ENCODE assay signal across 8 mouse cellular contexts in genomic region chr15:80401387-80401898, GRCm38 (mm10).
DNase-seq lines count a peak whose midpoint lies in the region; ATAC-seq and TF ChIP-seq lines count a peak whose summit lies in the region.
"Had no signal": no experiment of that assay in that cellular context is flagged by ENCODE, and none has a peak within 500 bp of the region (broad histone marks: within the 10 kb centered on the region; RNA-seq: fewer than 3 reads in every experiment).

No protein-coding gene starts in this region.

- no peak overlapping the region for H3K27ac ChIP-seq in intestine, embryonic 15.5 days
- no peak overlapping the region for H3K27ac ChIP-seq in intestine, postnatal 0 days (ENCODE audit: low read depth, low read length)
- H3K27ac ChIP-seq in hindbrain, embryonic 15.5 days (replicated peaks): peak overlapping the region; percentile 56
- peak overlapping the region; percentile 53 for H3K27ac ChIP-seq in midbrain, embryonic 13.5 days

- H3K27me3 ChIP-seq in intestine, embryonic 15.5 days (replicated peaks): no peaks in the 10 kb centered on the region
- no peaks in the 10 kb centered on the region for H3K27me3 ChIP-seq in intestine, postnatal 0 days (replicated peaks; ENCODE audit: control insufficient read depth, insufficient read depth, low read length)
- no peaks in the 10 kb centered on the region for H3K27me3 ChIP-seq in hindbrain, embryonic 15.5 days
- H3K27me3 ChIP-seq in midbrain, embryonic 13.5 days: no peaks in the 10 kb centered on the region

- H3K36me3 ChIP-seq in intestine, embryonic 15.5 days: no peaks in the 10 kb centered on the region
- H3K36me3 ChIP-seq in intestine, postnatal 0 days (ENCODE audit: control insufficient read depth, insufficient read depth): no peaks in the 10 kb centered on the region
- H3K36me3 ChIP-seq in hindbrain, embryonic 15.5 days: no peaks in the 10 kb centered on the region
- H3K36me3 ChIP-seq in midbrain, embryonic 13.5 days: no peaks in the 10 kb centered on the region

- TF ChIP-seq CTCF in intestine, postnatal 0 days (IDR thresholded peaks at IDR 0.05; ENCODE audit: low read depth): no peak

- H3K9ac ChIP-seq in intestine, embryonic 15.5 days: no peak overlapping the region
- no peak overlapping the region for H3K9ac ChIP-seq in intestine, postnatal 0 days (ENCODE audit: low read depth, low read length)
- no peak overlapping the region for H3K9ac ChIP-seq in hindbrain, embryonic 15.5 days
- no peak overlapping the region for H3K9ac ChIP-seq in midbrain, embryonic 13.5 days (replicated peaks)

- no peaks in the 10 kb centered on the region for H3K4me1 ChIP-seq in intestine, embryonic 15.5 days (replicated peaks)
- no peaks in the 10 kb centered on the region for H3K4me1 ChIP-seq in intestine, postnatal 0 days (replicated peaks; ENCODE audit: control insufficient read depth, insufficient read depth, low read length)
- peaks cover 17% of the 10 kb centered on the region for H3K4me1 ChIP-seq in hindbrain, embryonic 15.5 days (replicated peaks)
- peaks cover 17% of the 10 kb centered on the region for H3K4me1 ChIP-seq in midbrain, embryonic 13.5 days (replicated peaks)

- H3K4me3 ChIP-seq in intestine, embryonic 15.5 days (replicated peaks): no peak overlapping the region
- H3K4me3 ChIP-seq in intestine, postnatal 0 days (ENCODE audit: low read depth, low read length): no peak overlapping the region
- H3K4me3 ChIP-seq in hindbrain, embryonic 15.5 days: no peak overlapping the region
- no peak overlapping the region for H3K4me3 ChIP-seq in midbrain, embryonic 13.5 days (replicated peaks)

- DNase-seq in brain, adult 2 months (ENCODE audit: low read depth, low spot score): peak; percentile 67
- DNase-seq in gastrocnemius, postnatal 10 days: no peak
- no peak for DNase-seq in ovary, postnatal 36 days (ENCODE audit: low spot score)
- DNase-seq: cerebellum, postnatal 10 days had no signal

- no peaks in the 10 kb centered on the region for H3K9me3 ChIP-seq in intestine, embryonic 15.5 days
- no peaks in the 10 kb centered on the region for H3K9me3 ChIP-seq in intestine, postnatal 0 days (ENCODE audit: control insufficient read depth)
- no peaks in the 10 kb centered on the region for H3K9me3 ChIP-seq in hindbrain, embryonic 15.5 days
- peaks cover 4% of the 10 kb centered on the region; the same call in 1 of the 2 replicates for H3K9me3 ChIP-seq in midbrain, embryonic 13.5 days

- ATAC-seq in intestine, embryonic 15.5 days: peak; percentile 75
- no peak for ATAC-seq in intestine, postnatal 0 days
- peak; percentile 54 for ATAC-seq in hindbrain, embryonic 15.5 days (ENCODE audit: low FRiP score, low read depth)
- ATAC-seq in midbrain, embryonic 13.5 days: peak; percentile 51

- no peak overlapping the region for H3K4me2 ChIP-seq in intestine, embryonic 15.5 days (replicated peaks)
- no peak overlapping the region for H3K4me2 ChIP-seq in intestine, postnatal 0 days (replicated peaks; ENCODE audit: low read depth)
- no peak overlapping the region for H3K4me2 ChIP-seq in hindbrain, embryonic 15.5 days
- no peak overlapping the region for H3K4me2 ChIP-seq in midbrain, embryonic 13.5 days (replicated peaks)

- WGBS in intestine, embryonic 15.5 days: 44% methylated on average over 2 of the region's 2 CpGs
- 31% methylated on average over 2 of the region's 2 CpGs for WGBS in intestine, postnatal 0 days
- 23% methylated on average over 2 of the region's 2 CpGs for WGBS in hindbrain, embryonic 15.5 days
- 29% methylated on average over 2 of the region's 2 CpGs for WGBS in midbrain, embryonic 13.5 days

Comparison
In these comparisons a context has a peak if more than half of its experiments do, and no peak if none do; other contexts are left out.
1. H3K27ac ChIP-seq: peak in hindbrain, embryonic 15.5 days (single experiment) and midbrain, embryonic 13.5 days (single experiment); none in intestine, embryonic 15.5 days (single experiment) and intestine, postnatal 0 days (single experiment).